Mouse (Mus musculus) forebrain, embryonic 10.5 days (tissue): ENCODE measurements around the gene Foxo6. TPM values are rescaled to one million over a fixed set of nuclear protein-coding genes. Genes with fewer than 3 reads are reported as not detected.

Experiments used
- DNase-seq: peaks from one replicate; pipeline ENCODE4 v3.0.0-alpha.2; 2017; ENCODE audit warnings: low spot score; ENCODE audit errors: extremely low spot score
- H3K27ac ChIP-seq: fragments of 300-500 bp; sonication (generic); 2 replicates; pipeline ENCODE4 v1.5.1; 2016; ENCODE audit warnings: mild to moderate bottlenecking
- H3K27me3 ChIP-seq: fragments of 300-500 bp; sonication (generic); 2 replicates; pipeline ENCODE4 v1.6.1; 2016; ENCODE audit warnings: mild to moderate bottlenecking; ENCODE audit not compliant: poor library complexity, severe bottlenecking
- H3K36me3 ChIP-seq: fragments of 300-500 bp; sonication (generic); replicated peaks from 2 replicates; pipeline ENCODE4 v1.6.1; 2016; ENCODE audit warnings: mild to moderate bottlenecking, moderate library complexity
- H3K4me1 ChIP-seq: fragments of 300-500 bp; sonication (generic); 2 replicates; pipeline ENCODE4 v1.6.1; 2016
- H3K4me3 ChIP-seq: fragments of 300-500 bp; sonication (generic); 2 replicates; pipeline ENCODE4 v1.5.1; 2016; ENCODE audit warnings: mild to moderate bottlenecking, moderate library complexity
- H3K9me3 ChIP-seq: fragments of 300-500 bp; sonication (generic); 2 replicates; pipeline ENCODE4 v1.6.1; 2016; ENCODE audit warnings: mild to moderate bottlenecking, moderate library complexity
- WGBS: fragments of 180-500 bp; shearing (Covaris S2); methylation state at CpG from one replicate; pipeline ENCODE4 v1.1.7; 2016; 5-methylcytosine and 5-hydroxymethylcytosine counted together
- polyA plus RNA-seq: library from polyadenylated mRNA; unstranded; fragments of >200 nt; fragmentation: Nextera tagmentation; extraction: Ambion mirVana; gene quantifications from 2 replicates; pipeline ENCODE4 v1.2.1, GENCODE M21; 2016

Gene Foxo6
- polyA plus RNA-seq, result 0.06 TPM in 2 replicates

GRCm38 (mm10) chr4:120287290-120288111 is at the start of gene Foxo6:
Foxo6 (minus strand) TSS chr4:120287349.
- no peaks in the 10 kb centered on the region for H3K9me3 ChIP-seq
- peak within 1 kb of the TSS; percentile 76 for H3K4me3 ChIP-seq
- H3K27me3 ChIP-seq, result peaks cover 88% of the 10 kb centered on the region
- DNase-seq, result peak; percentile 95
- H3K4me1 ChIP-seq, result peaks cover 58% of the 10 kb centered on the region
- H3K27ac ChIP-seq, result peak within 1 kb of the TSS; percentile 78
- under 1% methylated on average over 96 of the region's 99 CpGs for WGBS
- no peaks in the 10 kb centered on the region for H3K36me3 ChIP-seq

- no peaks in the 10 kb centered on the region for H3K9me3 ChIP-seq
- no peak overlapping the region for H3K4me3 ChIP-seq
- peaks cover 20% of the 10 kb centered on the region for H3K4me1 ChIP-seq
- H3K36me3 ChIP-seq, result no peaks in the 10 kb centered on the region
- WGBS, result 98% methylated on average over 4 of the region's 4 CpGs
- DNase-seq, result no peak
- H3K27ac ChIP-seq, result no peak overlapping the region
- peaks cover 30% of the 10 kb centered on the region for H3K27me3 ChIP-seq
These were observed 47.2 kb upstream of the Foxo6 start for GRCm38 (mm10) chr4:120334316-120334715.

DNA sequence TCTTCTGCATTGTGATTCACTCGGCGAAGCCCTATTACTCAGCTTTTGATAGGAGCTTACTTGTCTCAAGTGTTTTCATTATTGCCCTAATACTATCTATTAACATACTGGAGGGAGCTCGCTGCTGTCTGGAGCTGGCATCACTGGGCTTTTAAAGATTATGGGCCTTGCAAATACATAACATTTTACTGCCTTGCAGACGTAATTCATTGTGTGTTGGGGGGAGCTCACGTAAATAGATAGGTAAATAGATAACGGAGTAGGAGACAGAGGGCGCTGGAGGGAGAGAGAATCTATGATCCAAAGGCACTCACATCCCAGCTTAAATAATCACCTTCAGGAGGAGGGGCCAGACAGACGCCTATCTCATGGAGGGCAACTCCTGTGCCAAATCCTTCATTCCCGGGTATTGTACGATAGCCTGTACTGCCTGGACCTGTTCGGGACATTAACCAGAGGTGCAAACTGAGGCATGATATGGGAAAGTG is 45.8 kb upstream of the Foxo6 start:
- H3K4me1 ChIP-seq, result peaks cover 14% of the 10 kb centered on the region
- H3K36me3 ChIP-seq, result no peaks in the 10 kb centered on the region
- H3K4me3 ChIP-seq, result no peak overlapping the region; the same call in 1 of the 2 replicates
- no peaks in the 10 kb centered on the region for H3K9me3 ChIP-seq
- H3K27me3 ChIP-seq, result peaks cover 30% of the 10 kb centered on the region
- no peak overlapping the region for H3K27ac ChIP-seq
- 24% methylated on average over 11 of the region's 11 CpGs for WGBS
- DNase-seq, result no peak

DNA sequence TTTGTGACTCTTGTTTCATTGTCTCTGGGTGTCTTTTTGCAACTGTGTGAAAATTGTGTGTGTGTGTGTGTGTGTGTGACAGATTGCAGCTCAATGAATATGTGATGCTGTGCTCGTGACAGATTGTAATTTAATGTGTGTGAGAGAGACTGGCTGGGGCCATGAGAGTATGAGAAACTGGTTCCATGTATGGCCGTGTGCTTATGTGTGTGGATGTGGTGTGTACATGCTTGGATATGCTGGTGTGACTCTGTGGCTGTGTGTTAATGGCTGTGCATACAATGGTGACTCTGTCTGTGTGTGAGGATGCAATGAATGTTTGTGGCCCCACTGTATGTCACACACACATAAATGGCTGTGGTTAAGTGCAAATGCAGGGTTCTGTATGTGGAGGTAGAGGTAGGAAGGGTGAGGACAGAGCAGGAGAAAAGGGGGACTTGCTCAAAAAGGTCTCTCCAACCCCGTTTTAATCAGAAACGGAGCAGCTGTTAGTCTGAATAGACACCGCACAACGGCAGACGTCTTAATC is 45.3 kb upstream of the Foxo6 start:
- WGBS, result 35% methylated on average over 7 of the region's 7 CpGs
- Histone ChIP-seq H3K36me3 (no peaks in the 10 kb centered on the region), H3K9me3 (no peaks in the 10 kb centered on the region), H3K4me3 (no peak overlapping the region; the same call in 1 of the 2 replicates), H3K4me1 (peaks cover 14% of the 10 kb centered on the region), H3K27me3 (peaks cover 30% of the 10 kb centered on the region), H3K27ac (no peak overlapping the region)
- no peak for DNase-seq

GRCm38 (mm10) chr4:120331992-120332391 is 44.8 kb upstream of the Foxo6 start:
- Histone ChIP-seq H3K4me3 (no peak overlapping the region), H3K27me3 (peaks cover 30% of the 10 kb centered on the region), H3K27ac (no peak overlapping the region), H3K4me1 (peaks cover 14% of the 10 kb centered on the region), H3K9me3 (no peaks in the 10 kb centered on the region), H3K36me3 (no peaks in the 10 kb centered on the region)
- no peak for DNase-seq
- 89% methylated on average over 7 of the region's 7 CpGs for WGBS

DNA sequence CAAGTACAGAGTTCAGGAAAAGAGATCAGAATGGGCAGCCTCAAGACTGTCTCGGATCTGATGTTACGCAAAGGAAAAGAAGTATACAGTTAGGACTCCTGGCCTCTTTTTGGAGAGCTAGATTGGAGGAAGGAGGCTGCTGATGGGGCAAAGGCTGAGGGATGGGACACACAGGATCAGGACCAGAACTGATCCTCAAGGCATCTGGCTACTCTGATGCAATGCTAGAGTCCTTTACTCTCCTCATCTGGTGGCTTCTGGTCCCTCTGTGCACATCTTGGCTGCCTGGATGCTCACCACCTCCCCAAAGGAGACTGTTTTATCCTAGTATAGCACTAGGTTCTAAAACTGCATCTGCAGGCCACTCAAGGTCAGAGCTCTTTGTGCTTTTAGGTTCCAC is 44.4 kb upstream of the Foxo6 start:
- H3K4me3 ChIP-seq, result no peak overlapping the region
- no peaks in the 10 kb centered on the region for H3K9me3 ChIP-seq
- no peaks in the 10 kb centered on the region for H3K36me3 ChIP-seq
- 93% methylated on average over 2 of the region's 2 CpGs for WGBS
- H3K27ac ChIP-seq, result no peak overlapping the region
- peaks cover 14% of the 10 kb centered on the region for H3K4me1 ChIP-seq
- no peak for DNase-seq
- H3K27me3 ChIP-seq, result peaks cover 30% of the 10 kb centered on the region

DNA sequence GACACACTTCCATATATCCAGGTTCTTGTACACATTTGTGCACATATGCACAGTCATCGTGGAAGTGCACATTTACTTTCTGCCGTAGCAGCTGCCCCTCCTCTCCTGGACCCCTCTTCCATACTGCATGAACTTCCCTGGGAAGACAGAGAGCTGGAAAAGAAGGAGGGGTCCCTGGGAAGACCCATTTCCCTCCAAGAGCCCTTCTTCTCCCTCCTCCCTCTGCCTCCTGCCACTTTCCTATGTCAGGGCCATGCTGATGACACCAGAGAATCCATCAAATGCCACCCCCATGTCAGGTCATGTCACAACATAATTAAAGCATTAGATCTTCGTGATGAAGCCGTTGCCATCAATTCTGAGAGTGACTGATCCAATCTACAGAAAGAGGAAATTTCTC is 38.6 kb upstream of the Foxo6 start:
- Histone ChIP-seq H3K36me3 (no peaks in the 10 kb centered on the region), H3K4me3 (no peak overlapping the region), H3K27ac (no peak overlapping the region), H3K27me3 (peaks cover 28% of the 10 kb centered on the region), H3K4me1 (no peaks in the 10 kb centered on the region; the same call in 1 of the 2 replicates), H3K9me3 (no peaks in the 10 kb centered on the region)
- no peak for DNase-seq
- WGBS, result 82% methylated on average over 4 of the region's 4 CpGs

DNA sequence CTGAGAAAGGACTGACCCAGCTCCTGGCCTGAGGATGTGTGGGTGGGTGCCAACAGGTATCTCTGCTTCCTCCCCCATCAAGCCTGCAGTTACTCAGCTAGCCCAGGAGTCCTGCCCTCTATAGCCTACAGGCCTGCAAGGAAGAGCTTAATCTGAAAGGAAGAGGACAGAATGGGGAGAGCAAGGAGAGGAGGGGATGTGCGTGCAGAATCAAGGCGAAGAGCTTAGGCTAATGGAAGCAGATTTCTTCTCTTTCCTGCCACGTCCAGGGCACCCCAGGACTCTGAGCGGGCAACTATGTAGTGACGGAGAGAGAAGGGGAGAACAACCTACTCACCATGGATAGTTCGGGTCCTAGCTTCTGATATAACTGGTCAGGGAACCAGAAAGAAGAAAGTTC is 37.9 kb upstream of the Foxo6 start:
- no peak for DNase-seq
- H3K9me3 ChIP-seq, result no peaks in the 10 kb centered on the region
- no peak overlapping the region for H3K27ac ChIP-seq
- H3K4me1 ChIP-seq, result no peaks in the 10 kb centered on the region; the same call in 1 of the 2 replicates
- no peak overlapping the region for H3K4me3 ChIP-seq
- WGBS, result 82% methylated on average over 6 of the region's 6 CpGs
- peaks cover 28% of the 10 kb centered on the region for H3K27me3 ChIP-seq
- no peaks in the 10 kb centered on the region for H3K36me3 ChIP-seq

DNA sequence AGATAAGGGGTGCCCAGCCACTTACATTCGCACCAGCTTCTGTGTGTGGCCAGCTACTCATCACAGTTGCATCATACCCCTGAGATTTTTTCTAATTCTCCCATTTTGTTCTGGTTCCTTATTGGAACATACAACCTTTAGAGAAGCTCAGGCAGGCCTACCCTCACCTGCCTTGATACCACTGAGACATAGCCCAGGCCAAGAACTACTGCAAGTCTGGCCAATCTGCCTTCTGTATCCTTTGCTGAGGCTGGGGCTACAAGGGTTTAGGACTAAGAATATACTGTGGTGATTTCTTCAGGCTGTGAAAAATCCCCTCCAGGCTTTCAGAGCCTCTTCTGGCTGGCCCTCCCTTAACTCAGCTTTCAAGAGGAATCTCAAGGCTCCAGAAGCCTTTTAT is 36.7 kb upstream of the Foxo6 start:
- H3K27ac ChIP-seq, result no peak overlapping the region
- no peak for DNase-seq
- 94% methylated on average over 1 of the region's 1 CpGs for WGBS

GRCm38 (mm10) chr4:120323198-120323597 is 36.0 kb upstream of the Foxo6 start:
- Histone ChIP-seq H3K27me3 (peaks cover 28% of the 10 kb centered on the region), H3K4me3 (no peak overlapping the region), H3K9me3 (no peaks in the 10 kb centered on the region), H3K4me1 (no peaks in the 10 kb centered on the region; the same call in 1 of the 2 replicates), H3K27ac (no peak overlapping the region), H3K36me3 (no peaks in the 10 kb centered on the region)
- peak; percentile 26 for DNase-seq
- WGBS, result 38% methylated on average over 6 of the region's 6 CpGs

More for the DNA sequence above, 36.7 kb upstream of the Foxo6 start:
- Histone ChIP-seq H3K9me3 (no peaks in the 10 kb centered on the region), H3K36me3 (no peaks in the 10 kb centered on the region), H3K27me3 (peaks cover 28% of the 10 kb centered on the region), H3K4me1 (no peaks in the 10 kb centered on the region; the same call in 1 of the 2 replicates), H3K4me3 (no peak overlapping the region)

DNA sequence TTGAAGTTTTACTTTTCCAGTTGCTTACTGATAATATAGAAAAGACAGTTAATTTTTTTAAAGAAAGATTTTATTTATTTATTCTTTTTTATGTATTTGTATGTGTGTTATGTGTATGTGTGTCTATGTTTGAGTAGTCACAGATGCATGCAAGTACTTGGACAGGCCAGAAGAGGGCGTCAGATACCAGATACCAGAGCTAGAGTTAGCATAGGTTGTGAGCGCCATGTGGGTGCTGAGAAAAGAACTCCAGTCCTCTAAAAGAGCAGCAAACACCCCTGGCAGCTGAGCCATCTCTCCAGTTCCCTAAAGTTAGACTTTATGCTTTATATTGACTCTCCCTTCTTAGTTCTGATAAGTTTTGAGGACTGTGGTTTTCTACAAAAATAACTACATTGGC is 30.4 kb upstream of the Foxo6 start:
- no peak overlapping the region for H3K4me3 ChIP-seq
- H3K27me3 ChIP-seq, result peaks cover 17% of the 10 kb centered on the region

GRCm38 (mm10) chr4:120316716-120317115 is 29.6 kb upstream of the Foxo6 start:
- DNase-seq, result no peak
- 50% methylated on average over 4 of the region's 4 CpGs for WGBS
- Histone ChIP-seq H3K27ac (no peak overlapping the region), H3K36me3 (no peaks in the 10 kb centered on the region), H3K4me3 (no peak overlapping the region), H3K27me3 (peaks cover 14% of the 10 kb centered on the region), H3K4me1 (no peaks in the 10 kb centered on the region), H3K9me3 (no peaks in the 10 kb centered on the region)

More for the DNA sequence above, 30.4 kb upstream of the Foxo6 start:
- Histone ChIP-seq H3K9me3 (no peaks in the 10 kb centered on the region), H3K36me3 (no peaks in the 10 kb centered on the region), H3K27ac (no peak overlapping the region), H3K4me1 (no peaks in the 10 kb centered on the region)
- 69% methylated on average over 2 of the region's 2 CpGs for WGBS
- no peak for DNase-seq

DNA sequence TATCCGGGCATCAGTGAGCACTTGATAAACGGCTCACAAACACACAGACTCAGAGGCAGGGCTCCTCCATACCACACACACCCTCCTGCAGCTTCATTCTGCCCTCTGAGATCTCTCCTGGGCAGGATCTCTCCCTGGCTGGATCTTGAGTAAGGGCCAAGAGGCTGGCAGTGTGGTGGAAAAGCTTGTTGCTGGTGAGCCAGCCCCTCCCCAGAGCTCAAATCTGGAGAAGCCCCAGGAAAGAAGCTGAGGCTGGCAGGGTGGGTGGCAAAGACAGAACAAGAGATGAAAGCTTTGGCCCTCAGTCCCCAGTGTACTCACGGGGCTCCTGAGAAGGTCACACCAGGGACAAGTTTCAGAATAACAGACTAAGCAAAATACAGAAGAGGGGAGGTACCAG is 27.4 kb upstream of the Foxo6 start:
- H3K4me1 ChIP-seq, result no peaks in the 10 kb centered on the region
- no peak for DNase-seq
- WGBS, result 62% methylated on average over 3 of the region's 3 CpGs
- no peak overlapping the region for H3K4me3 ChIP-seq
- no peaks in the 10 kb centered on the region for H3K9me3 ChIP-seq
- H3K36me3 ChIP-seq, result no peaks in the 10 kb centered on the region
- no peak overlapping the region for H3K27ac ChIP-seq
- H3K27me3 ChIP-seq, result peaks cover 12% of the 10 kb centered on the region; the same call in 1 of the 2 replicates
